Mouse (Mus musculus): ENCODE results near the gene Mrps23. TPM values are rescaled to one million over a fixed set of nuclear protein-coding genes. Genes with fewer than 3 reads are reported as not detected.

Gene Mrps23
- 59.3 and 60.4 TPM in 2 replicates for polyA plus RNA-seq (2014; fragmentation: Nextera tagmentation; extraction: Ambion mirVana)

DNA sequence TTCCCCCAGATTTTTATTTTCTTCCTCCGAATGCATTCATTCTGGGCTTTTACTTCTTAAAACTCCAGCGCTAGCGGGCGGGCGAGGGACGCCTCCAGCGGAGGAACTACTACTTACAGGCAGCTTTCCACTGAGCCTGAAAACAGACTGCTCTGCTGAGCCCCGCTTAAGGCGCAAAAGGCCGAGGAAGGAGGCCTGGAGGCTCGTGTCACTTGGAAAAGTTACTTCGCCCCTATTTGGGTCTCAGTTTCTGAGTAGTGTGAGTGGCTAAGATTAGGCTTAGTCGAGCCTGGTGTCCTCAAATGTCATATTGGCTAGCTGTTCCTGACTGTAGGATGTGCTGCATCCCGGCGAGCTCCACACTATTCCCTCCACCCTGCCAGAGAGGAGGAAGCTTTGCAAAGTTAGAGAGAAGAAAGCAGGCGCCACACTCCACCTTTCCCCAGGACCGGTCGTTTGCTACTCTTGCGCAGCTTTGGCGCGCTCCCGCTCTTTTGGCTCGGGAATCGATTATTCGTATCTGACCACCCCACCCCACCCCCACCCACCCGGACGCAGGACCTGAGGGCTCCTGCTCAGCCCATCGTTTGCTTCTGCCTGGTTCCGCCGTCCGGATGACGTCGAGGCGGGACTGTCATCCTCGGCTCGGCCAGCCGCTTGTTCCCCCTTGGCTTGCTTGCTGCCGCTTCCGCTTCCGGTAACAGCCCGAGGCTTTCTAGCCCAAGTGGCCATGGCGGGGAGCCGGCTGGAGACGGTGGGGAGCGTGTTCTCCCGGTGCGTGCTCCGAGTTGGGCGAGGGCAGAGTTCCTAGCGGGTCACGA is at the start of gene Mrps23:
Gene Mrps23, plus strand, starts transcription at position 677 of the 821 bp plus-strand sequence.
- H3K9ac ChIP-seq (ENCODE audit: low read length): peak within 1 kb of the TSS; percentile 75
- H3K4me2 ChIP-seq (ENCODE audit: low read depth, severe bottlenecking): peak within 1 kb of the TSS; percentile 83
- peaks cover 6% of the 10 kb centered on the region for H3K4me1 ChIP-seq (ENCODE audit: control insufficient read depth, insufficient read depth, low read length)
- H3K4me3 ChIP-seq (ENCODE audit: low read depth, low read length): peak within 1 kb of the TSS; percentile 83
- WGBS: under 1% methylated on average over 51 of the region's 51 CpGs
- no peaks in the 10 kb centered on the region for H3K9me3 ChIP-seq (ENCODE audit: control insufficient read depth, low read length)
- ATAC-seq (ENCODE audit: insufficient number of reproducible peaks, low FRiP score, low TSS enrichment, low read depth) (peak; percentile 84), DNase-seq (ENCODE audit: low spot score) (peak; percentile 94)
- no peaks in the 10 kb centered on the region for H3K27me3 ChIP-seq (ENCODE audit: control insufficient read depth, insufficient read depth, low read length)
- H3K27ac ChIP-seq (replicated peaks; ENCODE audit: low read depth, low read length): peak within 1 kb of the TSS; percentile 81
- H3K36me3 ChIP-seq (ENCODE audit: control insufficient read depth, insufficient read depth, low read length): peaks cover 5% of the 10 kb centered on the region

DNA sequence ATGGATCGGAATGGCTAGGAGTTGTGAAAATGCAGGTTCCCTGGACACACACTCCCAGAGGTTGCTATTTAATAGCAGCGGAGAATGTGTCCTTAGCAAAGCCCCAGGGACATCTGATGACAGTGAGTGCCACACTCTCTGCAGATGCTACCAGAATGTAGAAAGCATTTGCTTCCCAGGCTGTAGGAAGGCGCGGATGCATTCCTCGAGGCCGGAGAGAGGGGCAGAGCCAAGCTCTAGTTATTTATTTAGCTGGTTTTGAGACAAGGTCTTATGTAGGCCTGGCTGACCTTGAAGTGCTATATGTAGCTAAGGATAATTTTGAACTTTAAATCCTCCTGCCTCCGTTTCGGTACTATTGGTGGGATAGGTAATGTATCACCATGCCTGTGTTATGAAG is 49.7 kb upstream of the Mrps23 start:
- no peak overlapping the region for H3K27ac ChIP-seq (replicated peaks; ENCODE audit: low read depth, low read length)
- WGBS: 78% methylated on average over 8 of the region's 8 CpGs
- peaks cover 42% of the 10 kb centered on the region for H3K4me1 ChIP-seq (ENCODE audit: control insufficient read depth, insufficient read depth, low read length)

DNA sequence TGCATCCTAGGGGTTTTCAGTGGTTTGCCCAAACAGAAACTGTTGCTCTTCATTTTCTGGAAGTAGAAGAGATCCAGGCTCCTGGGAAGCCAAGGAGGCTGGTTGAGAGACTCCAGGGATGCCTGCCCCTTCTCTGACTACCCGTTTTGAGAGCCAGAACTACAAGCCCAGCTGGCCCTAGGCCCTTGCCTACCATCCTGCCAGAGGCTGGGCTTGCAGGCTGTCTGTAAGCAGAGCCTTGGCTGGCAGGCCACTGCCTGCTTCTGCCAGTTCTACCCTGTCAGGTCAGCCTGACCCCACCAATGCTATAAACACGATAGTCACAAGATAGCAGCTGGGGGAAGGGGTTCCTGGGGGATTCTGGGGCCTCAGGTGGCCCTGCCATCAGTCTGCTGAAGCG is 48.7 kb upstream of the Mrps23 start:
- Histone ChIP-seq H3K4me1 (ENCODE audit: control insufficient read depth, insufficient read depth, low read length) (peaks cover 50% of the 10 kb centered on the region), H3K36me3 (ENCODE audit: control insufficient read depth, insufficient read depth, low read length) (no peaks in the 10 kb centered on the region), H3K4me2 (ENCODE audit: low read depth, severe bottlenecking) (no peak overlapping the region), H3K4me3 (ENCODE audit: low read depth, low read length) (no peak overlapping the region), H3K9ac (ENCODE audit: low read length) (no peak overlapping the region), H3K27me3 (ENCODE audit: control insufficient read depth, insufficient read depth, low read length) (no peaks in the 10 kb centered on the region), H3K9me3 (ENCODE audit: control insufficient read depth, low read length) (no peaks in the 10 kb centered on the region), H3K27ac (replicated peaks; ENCODE audit: low read depth, low read length) (no peak overlapping the region; the same call in 1 of the 2 replicates)
- WGBS: 51% methylated on average over 3 of the region's 3 CpGs
- no peak for ATAC-seq (ENCODE audit: insufficient number of reproducible peaks, low FRiP score, low TSS enrichment, low read depth)
- DNase-seq (ENCODE audit: low spot score): no peak

More for the DNA sequence above, 49.7 kb upstream of the Mrps23 start:
- no peaks in the 10 kb centered on the region for H3K36me3 ChIP-seq (ENCODE audit: control insufficient read depth, insufficient read depth, low read length)
- H3K9ac ChIP-seq (ENCODE audit: low read length): no peak overlapping the region
- H3K4me2 ChIP-seq (ENCODE audit: low read depth, severe bottlenecking): no peak overlapping the region
- H3K9me3 ChIP-seq (ENCODE audit: control insufficient read depth, low read length): no peaks in the 10 kb centered on the region
- no peak overlapping the region for H3K4me3 ChIP-seq (ENCODE audit: low read depth, low read length)
- H3K27me3 ChIP-seq (ENCODE audit: control insufficient read depth, insufficient read depth, low read length): no peaks in the 10 kb centered on the region
- DNase-seq (ENCODE audit: low spot score) (no peak), ATAC-seq (ENCODE audit: insufficient number of reproducible peaks, low FRiP score, low TSS enrichment, low read depth) (no peak)

DNA sequence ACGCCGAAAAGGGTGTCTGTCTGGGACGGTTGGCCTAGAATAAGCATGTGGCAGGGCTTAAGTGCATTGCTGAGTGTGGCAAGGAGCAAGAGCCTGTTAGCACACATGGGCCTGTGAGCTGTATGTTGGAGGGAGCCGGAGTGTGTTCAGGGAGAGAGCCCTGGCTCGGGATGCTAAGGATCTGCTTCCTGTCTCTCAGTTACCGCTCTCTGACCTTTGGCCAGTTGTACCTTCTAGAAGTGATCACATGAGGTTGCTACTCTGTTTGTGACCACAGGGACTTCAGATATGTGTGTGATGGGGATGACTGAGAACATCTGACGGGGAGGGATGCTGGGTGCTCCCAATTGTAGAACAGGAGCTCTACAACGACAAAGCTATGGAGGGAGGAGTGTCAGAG is 48.2 kb upstream of the Mrps23 start:
- H3K27me3 ChIP-seq (ENCODE audit: control insufficient read depth, insufficient read depth, low read length): no peaks in the 10 kb centered on the region
- peak; percentile 29 for DNase-seq (ENCODE audit: low spot score)
- H3K4me1 ChIP-seq (ENCODE audit: control insufficient read depth, insufficient read depth, low read length): peaks cover 54% of the 10 kb centered on the region
- no peak overlapping the region for H3K4me2 ChIP-seq (ENCODE audit: low read depth, severe bottlenecking)
- no peaks in the 10 kb centered on the region for H3K36me3 ChIP-seq (ENCODE audit: control insufficient read depth, insufficient read depth, low read length)
- ATAC-seq (ENCODE audit: insufficient number of reproducible peaks, low FRiP score, low TSS enrichment, low read depth): no peak
- no peak overlapping the region for H3K9ac ChIP-seq (ENCODE audit: low read length)
- no peak overlapping the region for H3K4me3 ChIP-seq (ENCODE audit: low read depth, low read length)
- H3K27ac ChIP-seq (replicated peaks; ENCODE audit: low read depth, low read length): no peak overlapping the region
- WGBS: 43% methylated on average over 8 of the region's 8 CpGs
- no peaks in the 10 kb centered on the region for H3K9me3 ChIP-seq (ENCODE audit: control insufficient read depth, low read length)

DNA sequence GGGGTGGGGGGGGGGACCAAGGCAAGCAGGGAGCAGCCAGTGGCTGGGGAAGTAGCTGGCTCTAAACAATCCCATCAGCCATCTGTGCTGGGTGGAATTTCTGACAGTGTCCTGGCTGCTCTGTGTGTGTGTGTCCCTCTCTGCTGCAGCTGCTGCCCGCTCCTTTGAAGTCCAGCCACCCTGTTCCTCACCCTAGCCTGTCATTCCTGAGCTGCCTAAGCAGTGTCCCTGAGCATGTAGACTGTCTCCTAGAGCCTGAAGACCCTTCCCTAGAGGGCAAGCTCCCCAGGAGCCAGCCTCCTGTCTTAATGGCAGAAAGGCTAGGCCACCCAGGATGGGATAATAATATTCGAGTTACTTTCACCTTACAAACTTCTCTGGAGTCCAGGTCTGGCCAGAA is 47.8 kb upstream of the Mrps23 start:
- Histone ChIP-seq H3K4me1 (ENCODE audit: control insufficient read depth, insufficient read depth, low read length) (peaks cover 52% of the 10 kb centered on the region), H3K4me3 (ENCODE audit: low read depth, low read length) (no peak overlapping the region), H3K9ac (ENCODE audit: low read length) (no peak overlapping the region; the same call in 1 of the 2 replicates), H3K27ac (replicated peaks; ENCODE audit: low read depth, low read length) (no peak overlapping the region), H3K9me3 (ENCODE audit: control insufficient read depth, low read length) (no peaks in the 10 kb centered on the region), H3K4me2 (ENCODE audit: low read depth, severe bottlenecking) (peak overlapping the region; percentile 13; the same call in 1 of the 2 replicates), H3K27me3 (ENCODE audit: control insufficient read depth, insufficient read depth, low read length) (no peaks in the 10 kb centered on the region), H3K36me3 (ENCODE audit: control insufficient read depth, insufficient read depth, low read length) (no peaks in the 10 kb centered on the region)
- ATAC-seq (ENCODE audit: insufficient number of reproducible peaks, low FRiP score, low TSS enrichment, low read depth) (no peak), DNase-seq (ENCODE audit: low spot score) (peak; percentile 36)
- 24% methylated on average over 2 of the region's 2 CpGs for WGBS

DNA sequence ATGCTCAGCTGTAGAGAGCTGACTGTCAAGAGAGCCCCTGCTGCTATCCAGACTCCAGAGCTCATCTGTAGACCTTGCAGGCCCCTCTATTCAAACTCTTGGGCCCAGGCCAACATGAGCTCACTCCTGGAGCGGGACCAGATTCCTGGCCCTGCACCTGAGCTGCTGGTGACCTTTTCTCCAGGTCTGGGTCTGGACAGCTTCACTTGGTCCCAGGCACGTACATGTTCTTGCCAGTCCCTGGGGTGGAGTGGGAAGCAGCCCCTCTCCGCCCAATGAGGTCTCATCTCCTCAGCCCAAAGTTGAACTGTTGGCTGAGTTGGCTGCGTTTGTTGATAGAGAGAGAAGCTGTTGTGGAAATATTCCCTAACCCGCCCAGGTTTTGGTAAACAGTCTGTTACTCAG is 45.3 kb upstream of the Mrps23 start:
- 72% methylated on average over 5 of the region's 5 CpGs for WGBS
- peaks cover 56% of the 10 kb centered on the region for H3K4me1 ChIP-seq (ENCODE audit: control insufficient read depth, insufficient read depth, low read length)
- ATAC-seq (ENCODE audit: insufficient number of reproducible peaks, low FRiP score, low TSS enrichment, low read depth) (no peak), DNase-seq (ENCODE audit: low spot score) (no peak)
- H3K9me3 ChIP-seq (ENCODE audit: control insufficient read depth, low read length): no peaks in the 10 kb centered on the region
- no peaks in the 10 kb centered on the region for H3K27me3 ChIP-seq (ENCODE audit: control insufficient read depth, insufficient read depth, low read length)
- no peak overlapping the region for H3K4me2 ChIP-seq (ENCODE audit: low read depth, severe bottlenecking)
- peak overlapping the region; percentile 9; the same call in 1 of the 2 replicates for H3K9ac ChIP-seq (ENCODE audit: low read length)
- no peaks in the 10 kb centered on the region for H3K36me3 ChIP-seq (ENCODE audit: control insufficient read depth, insufficient read depth, low read length)
- H3K4me3 ChIP-seq (ENCODE audit: low read depth, low read length): no peak overlapping the region
- no peak overlapping the region for H3K27ac ChIP-seq (replicated peaks; ENCODE audit: low read depth, low read length)

DNA sequence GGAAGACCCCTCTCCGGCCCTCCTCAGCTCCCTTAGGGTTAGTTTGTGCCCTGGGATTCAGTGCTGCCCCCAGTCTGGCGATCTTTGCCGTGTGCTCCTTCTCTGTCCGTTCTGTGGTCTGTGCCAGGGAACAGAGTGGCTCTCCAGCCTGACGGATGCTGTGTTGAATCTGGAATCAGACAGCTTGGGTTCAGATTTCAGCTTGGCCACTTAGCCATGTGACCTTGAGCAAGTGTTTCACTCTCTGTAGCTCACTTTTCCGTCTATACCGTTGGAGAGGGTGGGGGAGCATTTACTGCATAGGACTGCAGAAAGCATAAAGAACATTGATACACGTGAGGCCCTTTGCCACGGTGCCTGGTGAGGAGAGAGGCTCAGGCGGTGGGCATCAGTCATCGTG is 44.8 kb upstream of the Mrps23 start:
- ATAC-seq (ENCODE audit: insufficient number of reproducible peaks, low FRiP score, low TSS enrichment, low read depth) (no peak), DNase-seq (ENCODE audit: low spot score) (no peak)
- Histone ChIP-seq H3K27me3 (ENCODE audit: control insufficient read depth, insufficient read depth, low read length) (no peaks in the 10 kb centered on the region), H3K4me3 (ENCODE audit: low read depth, low read length) (no peak overlapping the region), H3K27ac (replicated peaks; ENCODE audit: low read depth, low read length) (no peak overlapping the region), H3K4me2 (ENCODE audit: low read depth, severe bottlenecking) (no peak overlapping the region), H3K4me1 (ENCODE audit: control insufficient read depth, insufficient read depth, low read length) (peaks cover 53% of the 10 kb centered on the region), H3K9ac (ENCODE audit: low read length) (no peak overlapping the region; the same call in 1 of the 2 replicates), H3K9me3 (ENCODE audit: control insufficient read depth, low read length) (no peaks in the 10 kb centered on the region), H3K36me3 (ENCODE audit: control insufficient read depth, insufficient read depth, low read length) (no peaks in the 10 kb centered on the region)
- 60% methylated on average over 11 of the region's 11 CpGs for WGBS

DNA sequence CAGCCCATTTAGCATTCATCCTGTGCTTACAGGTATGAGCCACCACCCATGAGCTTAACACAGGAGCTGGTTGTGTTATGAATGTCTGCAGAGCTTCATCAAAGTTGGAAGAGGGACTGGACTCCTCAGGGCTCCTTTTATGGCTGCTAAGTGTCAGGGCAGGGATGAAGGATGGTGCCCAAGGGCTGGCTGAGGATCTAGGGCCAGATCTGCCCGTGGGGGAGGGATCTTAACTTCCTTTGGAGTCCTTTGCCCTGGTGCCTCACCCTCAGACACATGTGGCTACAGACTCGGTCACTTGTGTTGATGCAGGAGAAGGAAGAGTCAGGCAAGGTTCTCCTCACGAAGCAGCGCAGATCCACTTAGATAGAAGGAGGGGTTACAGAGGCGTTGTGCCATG is 43.9 kb upstream of the Mrps23 start:
- Histone ChIP-seq H3K9ac (ENCODE audit: low read length) (no peak overlapping the region), H3K27me3 (ENCODE audit: control insufficient read depth, insufficient read depth, low read length) (no peaks in the 10 kb centered on the region), H3K36me3 (ENCODE audit: control insufficient read depth, insufficient read depth, low read length) (no peaks in the 10 kb centered on the region), H3K9me3 (ENCODE audit: control insufficient read depth, low read length) (no peaks in the 10 kb centered on the region), H3K27ac (replicated peaks; ENCODE audit: low read depth, low read length) (no peak overlapping the region), H3K4me2 (ENCODE audit: low read depth, severe bottlenecking) (no peak overlapping the region), H3K4me3 (ENCODE audit: low read depth, low read length) (no peak overlapping the region), H3K4me1 (ENCODE audit: control insufficient read depth, insufficient read depth, low read length) (peaks cover 60% of the 10 kb centered on the region)
- ATAC-seq (ENCODE audit: insufficient number of reproducible peaks, low FRiP score, low TSS enrichment, low read depth) (no peak), DNase-seq (ENCODE audit: low spot score) (no peak)
- 27% methylated on average over 5 of the region's 5 CpGs for WGBS

Data from limb, embryonic 11.5 days (tissue).